Mouse (Mus musculus) limb, embryonic 15.5 days (tissue): ENCODE measurements at regions not wholly inside any gene's neighbourhood (a gene's known extent, or its start where the extent isn't known, plus 50 kb on each side); places are given as distances from the start of the nearest gene placed in this dataset.
"Not testable (repeated sequence)": the region's sequence is repeated elsewhere in the genome, so short reads cannot be mapped to it uniquely, and the experiment has no call there.

ENCODE experiments used
- ATAC-seq: fragments of 200-750 bp; cut with Nextera tagmentation; 2 replicates; pipeline ENCODE4 v1.8.0; 2017; ENCODE audit warnings: low read depth, moderate TSS enrichment; ENCODE audit not compliant: insufficient number of reproducible peaks, low FRiP score, low TSS enrichment
- H3K27ac ChIP-seq: fragments of 300-500 bp; sonication (generic); 2 replicates; pipeline ENCODE4 v1.5.1; 2015; ENCODE audit warnings: moderate library complexity, mild to moderate bottlenecking, inconsistent platforms
- H3K27me3 ChIP-seq: fragments of 300-500 bp; sonication (generic); 2 replicates; pipeline ENCODE4 v1.6.1; 2015; ENCODE audit warnings: inconsistent platforms
- H3K36me3 ChIP-seq: fragments of 300-500 bp; sonication (generic); 2 replicates; pipeline ENCODE4 v1.6.1; 2015; ENCODE audit warnings: inconsistent platforms
- H3K4me1 ChIP-seq: fragments of 300-500 bp; sonication (generic); 2 replicates; pipeline ENCODE4 v1.6.1; 2015; ENCODE audit warnings: inconsistent platforms
- H3K4me2 ChIP-seq: fragments of 300-500 bp; sonication (generic); 2 replicates; pipeline ENCODE4 v1.6.1; 2015; ENCODE audit warnings: mild to moderate bottlenecking, inconsistent platforms
- H3K4me3 ChIP-seq: fragments of 300-500 bp; sonication (generic); 2 replicates; pipeline ENCODE4 v1.5.1; 2015; ENCODE audit warnings: mild to moderate bottlenecking, inconsistent platforms
- H3K9ac ChIP-seq: fragments of 300-500 bp; sonication (generic); 2 replicates; pipeline ENCODE4 v1.6.1; 2015; ENCODE audit warnings: inconsistent platforms
- H3K9me3 ChIP-seq: fragments of 300-500 bp; sonication (generic); 2 replicates; pipeline ENCODE4 v1.6.1; 2016; ENCODE audit warnings: inconsistent platforms
- WGBS: fragments of 180-500 bp; shearing (Covaris S2); methylation state at CpG from one replicate; pipeline ENCODE4 v1.1.7; 2015; 5-methylcytosine and 5-hydroxymethylcytosine counted together

DNA sequence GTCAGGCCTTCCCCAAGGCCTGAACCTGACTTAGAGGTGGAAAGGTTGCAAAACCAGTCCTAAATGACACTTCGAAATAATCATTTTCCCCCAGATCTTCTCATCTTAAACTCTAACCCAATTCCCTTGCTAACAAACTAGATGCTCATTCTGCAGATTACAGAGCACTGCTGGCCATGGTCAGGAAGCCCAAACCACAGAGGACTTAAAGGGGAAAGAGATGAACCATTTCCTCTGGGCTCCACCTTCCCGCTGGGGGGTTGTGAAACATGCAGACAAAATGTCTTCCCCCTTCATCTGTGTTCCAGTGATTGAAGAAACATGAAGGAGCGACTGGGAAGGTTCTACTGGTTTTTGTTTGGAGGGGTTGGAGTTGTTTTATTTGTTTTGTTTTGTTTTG is 181.4 kb downstream of the Dhx15 start:
- 83% methylated on average over 3 of the region's 3 CpGs for WGBS
- no peaks in the 10 kb centered on the region for H3K36me3 ChIP-seq

GRCm38 (mm10) chr5:52006843-52007242 is 183.5 kb downstream of the Dhx15 start:
- no peak for ATAC-seq
- no peak overlapping the region for H3K4me3 ChIP-seq
- H3K4me2 ChIP-seq = no peak overlapping the region
- H3K4me1 ChIP-seq = no peaks in the 10 kb centered on the region
- no peaks in the 10 kb centered on the region for H3K9me3 ChIP-seq
- no peak overlapping the region for H3K9ac ChIP-seq
- 62% methylated on average over 3 of the region's 3 CpGs for WGBS
- H3K27ac ChIP-seq = no peak overlapping the region
- H3K27me3 ChIP-seq = no peaks in the 10 kb centered on the region
- H3K36me3 ChIP-seq = no peaks in the 10 kb centered on the region

More for the DNA sequence above, 181.4 kb downstream of the Dhx15 start:
- H3K9me3 ChIP-seq = no peaks in the 10 kb centered on the region
- H3K4me1 ChIP-seq = no peaks in the 10 kb centered on the region
- H3K4me2 ChIP-seq = no peak overlapping the region
- H3K27ac ChIP-seq = no peak overlapping the region
- H3K4me3 ChIP-seq = no peak overlapping the region
- no peak for ATAC-seq
- no peaks in the 10 kb centered on the region for H3K27me3 ChIP-seq
- H3K9ac ChIP-seq = no peak overlapping the region

GRCm38 (mm10) chr5:51990847-51991610 is 199.3 kb downstream of the Dhx15 start:
- no peak for ATAC-seq
- no peaks in the 10 kb centered on the region for H3K36me3 ChIP-seq
- H3K4me1 ChIP-seq = no peaks in the 10 kb centered on the region
- H3K4me2 ChIP-seq = no peak overlapping the region
- WGBS = 21% methylated on average over 10 of the region's 10 CpGs
- H3K9me3 ChIP-seq = no peaks in the 10 kb centered on the region; the same call in 1 of the 2 replicates
- no peak overlapping the region for H3K9ac ChIP-seq
- peaks cover 9% of the 10 kb centered on the region; the same call in 1 of the 2 replicates for H3K27me3 ChIP-seq
- no peak overlapping the region for H3K27ac ChIP-seq
- H3K4me3 ChIP-seq = no peak overlapping the region

DNA sequence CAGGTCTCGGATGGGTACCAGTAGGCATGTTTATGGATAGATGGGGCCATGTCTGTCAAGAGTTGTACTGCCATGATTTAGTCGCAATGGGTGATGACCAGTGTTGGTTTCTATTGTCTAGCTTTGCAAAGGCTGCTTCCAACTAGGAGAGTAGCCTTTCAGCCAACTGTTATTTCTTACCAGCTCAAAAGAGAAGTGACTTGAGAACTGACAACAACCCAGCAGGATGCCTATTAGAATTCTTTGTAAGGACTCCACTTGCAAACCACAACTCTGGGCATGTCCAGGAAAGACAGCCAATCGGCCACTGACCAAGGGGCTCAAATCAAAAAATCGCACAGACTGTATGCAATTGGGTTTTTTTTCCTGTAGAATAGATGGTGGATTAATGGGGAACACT is 200.9 kb downstream of the Dhx15 start:
- no peak for ATAC-seq
- Histone ChIP-seq H3K27me3 (peaks cover 9% of the 10 kb centered on the region; the same call in 1 of the 2 replicates), H3K36me3 (no peaks in the 10 kb centered on the region), H3K4me3 (no peak overlapping the region), H3K4me1 (no peaks in the 10 kb centered on the region), H3K27ac (no peak overlapping the region), H3K9me3 (no peaks in the 10 kb centered on the region; the same call in 1 of the 2 replicates), H3K9ac (no peak overlapping the region), H3K4me2 (no peak overlapping the region)
- WGBS = 78% methylated on average over 4 of the region's 4 CpGs

DNA sequence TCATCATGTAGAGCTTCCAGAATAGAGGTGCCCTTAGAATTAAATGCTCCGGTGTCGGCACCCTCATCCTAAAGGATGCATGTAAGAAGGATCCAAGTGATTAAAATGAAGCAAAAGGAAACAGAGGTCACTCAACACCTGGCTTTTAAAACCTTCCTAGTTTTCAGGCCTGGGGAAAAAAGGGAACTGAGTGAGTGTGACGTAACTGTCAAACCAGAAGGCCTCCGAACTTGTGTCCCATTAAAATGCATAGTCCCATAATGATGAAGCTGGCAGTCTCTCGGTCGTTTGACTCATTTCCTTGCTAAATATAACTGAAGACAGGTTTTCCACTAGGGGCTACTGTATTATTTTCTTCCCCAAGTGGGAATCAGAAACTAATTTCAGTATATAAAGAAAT is 201.4 kb downstream of the Dhx15 start:
- Histone ChIP-seq H3K27ac (no peak overlapping the region), H3K9ac (no peak overlapping the region), H3K4me3 (no peak overlapping the region), H3K27me3 (peaks cover 9% of the 10 kb centered on the region; the same call in 1 of the 2 replicates), H3K4me2 (no peak overlapping the region), H3K36me3 (no peaks in the 10 kb centered on the region), H3K4me1 (no peaks in the 10 kb centered on the region), H3K9me3 (no peaks in the 10 kb centered on the region)
- ATAC-seq = no peak
- WGBS = 41% methylated on average over 6 of the region's 6 CpGs

DNA sequence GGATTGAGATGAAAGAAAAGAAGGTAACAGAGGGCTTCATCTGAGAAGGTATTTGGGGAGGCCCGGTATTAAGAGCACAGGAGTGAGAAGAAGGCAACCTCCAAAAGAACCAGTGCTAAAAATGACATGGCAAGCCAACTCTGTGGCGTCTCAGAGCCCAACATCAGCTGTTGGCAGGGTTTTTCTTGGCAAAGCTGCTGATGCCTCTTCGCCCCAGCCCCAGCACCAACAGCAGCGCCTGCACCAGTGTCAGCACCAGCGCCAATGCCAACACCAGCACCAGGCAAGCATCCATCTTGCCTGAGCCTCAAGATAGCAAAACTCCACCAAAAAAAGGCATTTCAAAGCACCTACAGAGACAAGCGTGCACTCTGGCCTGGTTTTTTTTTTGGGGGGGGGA is 205.3 kb downstream of the Dhx15 start:
- Histone ChIP-seq H3K9me3 (no peaks in the 10 kb centered on the region), H3K36me3 (no peaks in the 10 kb centered on the region), H3K27ac (no peak overlapping the region), H3K4me3 (no peak overlapping the region), H3K27me3 (no peaks in the 10 kb centered on the region), H3K4me1 (no peaks in the 10 kb centered on the region), H3K4me2 (no peak overlapping the region), H3K9ac (no peak overlapping the region)
- 83% methylated on average over 6 of the region's 6 CpGs for WGBS
- ATAC-seq = no peak

DNA sequence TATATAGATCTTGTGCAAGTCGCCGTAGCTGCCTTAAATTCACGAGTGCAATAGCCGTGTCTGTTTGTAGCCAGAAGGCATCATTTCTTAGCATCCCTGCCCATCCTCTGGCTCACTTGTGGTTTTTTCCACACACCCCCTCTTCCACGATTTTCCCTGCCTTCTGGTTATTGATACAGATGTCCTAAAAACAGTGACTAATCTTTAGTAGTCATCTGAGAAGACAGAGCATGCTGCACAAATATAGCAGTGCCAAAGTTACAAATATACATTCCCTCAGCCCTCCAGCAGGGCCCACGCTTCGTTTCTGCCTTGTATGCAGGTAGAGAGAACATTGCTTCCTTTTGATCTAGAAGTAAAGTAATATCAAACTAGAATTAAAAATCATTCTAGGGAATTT is 207.5 kb downstream of the Dhx15 start:
- Histone ChIP-seq H3K36me3 (no peaks in the 10 kb centered on the region), H3K27ac (no peak overlapping the region), H3K4me2 (no peak overlapping the region), H3K27me3 (no peaks in the 10 kb centered on the region), H3K4me3 (no peak overlapping the region), H3K9me3 (no peaks in the 10 kb centered on the region), H3K4me1 (no peaks in the 10 kb centered on the region), H3K9ac (no peak overlapping the region)
- no peak for ATAC-seq
- WGBS = 85% methylated on average over 7 of the region's 7 CpGs

DNA sequence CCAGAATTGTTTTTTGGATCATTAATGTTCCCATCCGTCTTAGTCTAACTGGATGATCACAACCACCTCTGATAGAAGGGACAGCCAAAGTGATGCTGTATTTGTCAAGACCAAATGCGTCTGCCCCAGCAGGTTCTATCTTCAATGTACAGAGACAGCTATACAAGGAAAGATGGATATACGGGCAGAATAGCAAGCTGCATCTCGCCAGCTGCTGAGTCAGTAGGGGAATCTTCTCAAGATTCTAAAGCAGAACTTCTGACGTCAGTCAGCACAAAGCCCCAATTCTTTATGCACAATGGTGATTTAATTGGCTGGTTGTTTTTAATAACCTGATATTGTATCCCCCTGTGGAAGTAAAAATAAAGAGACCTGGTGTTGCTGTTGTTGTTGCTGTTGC is 209.4 kb downstream of the Dhx15 start:
- Histone ChIP-seq H3K27me3 (no peaks in the 10 kb centered on the region), H3K36me3 (no peaks in the 10 kb centered on the region), H3K4me3 (no peak overlapping the region), H3K4me1 (no peaks in the 10 kb centered on the region), H3K9me3 (no peaks in the 10 kb centered on the region), H3K9ac (no peak overlapping the region), H3K4me2 (no peak overlapping the region), H3K27ac (no peak overlapping the region)
- ATAC-seq = no peak
- 69% methylated on average over 5 of the region's 5 CpGs for WGBS

- no peaks in the 10 kb centered on the region for H3K9me3 ChIP-seq
- H3K4me3 ChIP-seq = no peak overlapping the region
- peaks cover 5% of the 10 kb centered on the region; the same call in 1 of the 2 replicates for H3K27me3 ChIP-seq
- no peaks in the 10 kb centered on the region for H3K4me1 ChIP-seq
- H3K27ac ChIP-seq = no peak overlapping the region
- ATAC-seq = no peak
- no peak overlapping the region for H3K4me2 ChIP-seq
- WGBS = 37% methylated on average over 5 of the region's 5 CpGs
- no peaks in the 10 kb centered on the region for H3K36me3 ChIP-seq
- H3K9ac ChIP-seq = no peak overlapping the region
These were observed 237.8 kb downstream of the Dhx15 start for GRCm38 (mm10) chr5:51952499-51952898.

DNA sequence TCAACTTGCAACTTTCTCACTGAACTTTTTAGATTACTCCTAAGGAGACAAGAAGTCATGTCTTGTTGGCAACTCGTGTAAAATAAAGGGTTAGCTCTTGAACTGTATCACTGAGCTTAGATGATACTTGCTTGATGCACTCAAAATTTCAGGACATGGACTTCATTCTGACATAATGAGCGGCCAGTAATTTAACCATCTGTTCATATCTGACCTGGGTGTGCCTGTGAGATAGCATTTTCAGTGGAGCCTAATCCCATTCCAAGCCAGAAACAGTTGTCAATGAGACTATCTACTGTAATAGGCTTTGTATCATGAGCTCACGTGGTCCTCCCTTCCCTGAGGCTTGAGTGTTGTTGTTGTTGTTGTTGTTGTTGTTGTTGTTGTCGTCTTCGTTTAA is 240.3 kb downstream of the Dhx15 start:
- no peaks in the 10 kb centered on the region for H3K36me3 ChIP-seq
- ATAC-seq = no peak
- no peak overlapping the region for H3K4me3 ChIP-seq
- no peaks in the 10 kb centered on the region for H3K9me3 ChIP-seq
- H3K9ac ChIP-seq = no peak overlapping the region
- H3K4me1 ChIP-seq = no peaks in the 10 kb centered on the region
- H3K27me3 ChIP-seq = peaks cover 5% of the 10 kb centered on the region; the same call in 1 of the 2 replicates
- H3K4me2 ChIP-seq = no peak overlapping the region
- 89% methylated on average over 5 of the region's 5 CpGs for WGBS
- H3K27ac ChIP-seq = no peak overlapping the region

GRCm38 (mm10) chr5:51946062-51946461 is 244.3 kb downstream of the Dhx15 start:
- H3K27ac ChIP-seq = no peak overlapping the region
- H3K36me3 ChIP-seq = no peaks in the 10 kb centered on the region
- no peak for ATAC-seq

GRCm38 (mm10) chr5:51941925-51942291 is 248.4 kb downstream of the Dhx15 start:
- H3K9me3 ChIP-seq, H3K27ac ChIP-seq, ATAC-seq, H3K36me3 ChIP-seq, H3K27me3 ChIP-seq, H3K4me3 ChIP-seq, H3K4me1 ChIP-seq, H3K9ac ChIP-seq, H3K4me2 ChIP-seq: not testable (repeated sequence)
- WGBS = 55% methylated on average over 4 of the region's 4 CpGs

More at GRCm38 (mm10) chr5:51946062-51946461, 244.3 kb downstream of the Dhx15 start:
- Histone ChIP-seq H3K9ac (no peak overlapping the region), H3K4me2 (no peak overlapping the region), H3K4me1 (no peaks in the 10 kb centered on the region), H3K27me3 (peaks cover 5% of the 10 kb centered on the region; the same call in 1 of the 2 replicates), H3K4me3 (no peak overlapping the region), H3K9me3 (no peaks in the 10 kb centered on the region)
- 92% methylated on average over 3 of the region's 3 CpGs for WGBS
